Mouse (Mus musculus) intestine, postnatal 0 days (tissue): ENCODE measurements around the gene Tnfaip1. TPM values are rescaled to one million over a fixed set of nuclear protein-coding genes. Genes with fewer than 3 reads are reported as not detected.

Source experiments
- ATAC-seq: fragments of 200-750 bp; cut with Nextera tagmentation; 2 replicates; pipeline ENCODE4 v1.8.0; 2017; ENCODE audit warnings: mild to moderate bottlenecking, moderate TSS enrichment, moderate library complexity
- H3K27ac ChIP-seq: fragments of 300-500 bp; sonication (generic); 2 replicates; pipeline ENCODE4 v1.5.1; 2014; ENCODE audit warnings: mild to moderate bottlenecking, low read depth, low read length, moderate library complexity
- H3K27me3 ChIP-seq: fragments of 300-500 bp; sonication (generic); replicated peaks from 2 replicates; pipeline ENCODE4 v1.6.1; 2014; ENCODE audit warnings: low read length, mixed read lengths; ENCODE audit not compliant: control insufficient read depth, insufficient read depth
- H3K36me3 ChIP-seq: fragments of 300-500 bp; sonication (generic); 2 replicates; pipeline ENCODE4 v1.6.1; 2014; ENCODE audit warnings: mild to moderate bottlenecking, moderate library complexity; ENCODE audit not compliant: control insufficient read depth, insufficient read depth
- H3K4me1 ChIP-seq: fragments of 300-500 bp; sonication (generic); replicated peaks from 2 replicates; pipeline ENCODE4 v1.6.1; 2014; ENCODE audit warnings: antibody characterized with exemption, low read length, mixed read lengths; ENCODE audit not compliant: control insufficient read depth, insufficient read depth
- H3K4me2 ChIP-seq: fragments of 300-500 bp; sonication (generic); replicated peaks from 2 replicates; pipeline ENCODE4 v1.6.1; 2014; ENCODE audit warnings: low read depth, mild to moderate bottlenecking, moderate library complexity
- H3K4me3 ChIP-seq: fragments of 300-500 bp; sonication (generic); 2 replicates; pipeline ENCODE4 v1.5.1; 2014; ENCODE audit warnings: low read depth, low read length
- H3K9ac ChIP-seq: fragments of 300-500 bp; sonication (generic); 2 replicates; pipeline ENCODE4 v1.6.1; 2014; ENCODE audit warnings: mild to moderate bottlenecking, low read depth, low read length
- H3K9me3 ChIP-seq: fragments of 300-500 bp; sonication (generic); 2 replicates; pipeline ENCODE4 v1.6.1; 2016; ENCODE audit warnings: mixed run types; ENCODE audit not compliant: control insufficient read depth
- CTCF ChIP-seq: sonication (generic); IDR thresholded peaks from 2 replicates; pipeline ENCODE4 v1.5.1; 2016; ENCODE audit warnings: low read depth, mild to moderate bottlenecking, control low read depth, antibody characterized with exemption, moderate library complexity
- whole genome bisulfite sequencing: fragments of 180-500 bp; shearing (Covaris S2); extraction: QIAGEN DNeasy Blood & Tissue Kit; methylation state at CpG from one replicate; pipeline ENCODE4 v1.1.7; 2014; 5-methylcytosine and 5-hydroxymethylcytosine counted together
- polyA plus RNA-seq: library from polyadenylated mRNA; unstranded; fragments of >200 nt; fragmentation: Nextera tagmentation; extraction: Ambion mirVana; gene quantifications from 2 replicates; pipeline ENCODE4 v1.2.1, GENCODE M21; 2015

The Tnfaip1 gene
- polyA plus RNA-seq, 1 experiment from 2014 or later = 64.7 TPM

- Histone ChIP-seq H3K9me3 (no peaks in the 10 kb centered on the region), H3K4me2 (no peak overlapping the region), H3K27me3 (no peaks in the 10 kb centered on the region), H3K9ac (no peak overlapping the region), H3K4me3 (no peak overlapping the region), H3K27ac (no peak overlapping the region), H3K36me3 (peaks cover 86% of the 10 kb centered on the region), H3K4me1 (no peaks in the 10 kb centered on the region)
- TF ChIP-seq CTCF = no peak
- no peak for ATAC-seq
- 84% methylated on average over 3 of the region's 3 CpGs for WGBS
Observed at GRCm38 (mm10) chr11:78521880-78522279, 14.3 kb downstream of the Tnfaip1 start.

GRCm38 (mm10) chr11:78518931-78519330 is 17.2 kb downstream of the Tnfaip1 start:
- Histone ChIP-seq H3K4me1 (no peaks in the 10 kb centered on the region), H3K36me3 (peaks cover 82% of the 10 kb centered on the region), H3K27me3 (no peaks in the 10 kb centered on the region), H3K4me3 (no peak overlapping the region), H3K27ac (no peak overlapping the region), H3K9me3 (no peaks in the 10 kb centered on the region), H3K4me2 (no peak overlapping the region), H3K9ac (no peak overlapping the region)
- 86% methylated on average over 10 of the region's 10 CpGs for WGBS
- TF ChIP-seq CTCF = no peak
- ATAC-seq = no peak

- peak; percentile 61 for TF ChIP-seq CTCF
- H3K9ac ChIP-seq = no peak overlapping the region
- ATAC-seq = no peak
- H3K4me1 ChIP-seq = peaks cover 6% of the 10 kb centered on the region
- H3K9me3 ChIP-seq = no peaks in the 10 kb centered on the region
- H3K4me3 ChIP-seq = no peak overlapping the region
- H3K27me3 ChIP-seq = no peaks in the 10 kb centered on the region
- no peak overlapping the region for H3K27ac ChIP-seq
- no peak overlapping the region for H3K4me2 ChIP-seq
- peaks cover 56% of the 10 kb centered on the region for H3K36me3 ChIP-seq
- WGBS = 64% methylated on average over 2 of the region's 2 CpGs
Observed at GRCm38 (mm10) chr11:78515549-78516325, 20.4 kb downstream of the Tnfaip1 start.

- H3K4me1 ChIP-seq = peaks cover 6% of the 10 kb centered on the region
- peaks cover 45% of the 10 kb centered on the region for H3K36me3 ChIP-seq
- no peak for ATAC-seq
- H3K9me3 ChIP-seq = no peaks in the 10 kb centered on the region
- peak overlapping the region; percentile 87 for H3K4me2 ChIP-seq
- H3K4me3 ChIP-seq = 0 out of 2 replicates have a peak overlapping the region, but pooled peaks have one; percentile 83
- H3K27me3 ChIP-seq = no peaks in the 10 kb centered on the region
- WGBS = 67% methylated on average over 3 of the region's 3 CpGs
- no peak for TF ChIP-seq CTCF
- H3K27ac ChIP-seq = no peak overlapping the region
- 0 out of 2 replicates have a peak overlapping the region, but pooled peaks have one; percentile 22 for H3K9ac ChIP-seq
Observed at GRCm38 (mm10) chr11:78513106-78513790, 22.9 kb downstream of the Tnfaip1 start.

GRCm38 (mm10) chr11:78512025-78512957 is 23.8 kb downstream of the Tnfaip1 start, which contains the start of the genes Tmem199 and Poldip2:
TSS of gene Tmem199 (minus strand) at chr11:78512172.
TSS of gene Poldip2 (plus strand) at chr11:78512193.
- Histone ChIP-seq H3K27ac (peak within 1 kb of the TSS; percentile 62), H3K4me3 (peak within 1 kb of the TSS; percentile 83), H3K4me1 (peaks cover 6% of the 10 kb centered on the region), H3K4me2 (peak within 1 kb of the TSS; percentile 87), H3K9ac (peak within 1 kb of the TSS; percentile 94), H3K9me3 (no peaks in the 10 kb centered on the region), H3K27me3 (no peaks in the 10 kb centered on the region), H3K36me3 (peaks cover 46% of the 10 kb centered on the region)
- peak; percentile 93 for ATAC-seq
- 1% methylated on average over 64 of the region's 67 CpGs for WGBS
- TF ChIP-seq CTCF = no peak

GRCm38 (mm10) chr11:78509148-78509547 is 27.0 kb downstream of the Tnfaip1 start:
- H3K9me3 ChIP-seq = no peaks in the 10 kb centered on the region
- H3K4me1 ChIP-seq = peaks cover 6% of the 10 kb centered on the region
- H3K4me2 ChIP-seq = no peak overlapping the region
- no peaks in the 10 kb centered on the region for H3K27me3 ChIP-seq
- no peak for ATAC-seq
- no peak overlapping the region for H3K4me3 ChIP-seq
- H3K27ac ChIP-seq = no peak overlapping the region
- H3K9ac ChIP-seq = no peak overlapping the region
- 75% methylated on average over 5 of the region's 5 CpGs for WGBS
- H3K36me3 ChIP-seq = peaks cover 46% of the 10 kb centered on the region; the same call in 1 of the 2 replicates
- peak; percentile 63 for TF ChIP-seq CTCF
